Mouse (Mus musculus): ENCODE results near the gene Enoph1.

The Enoph1 gene

DNA sequence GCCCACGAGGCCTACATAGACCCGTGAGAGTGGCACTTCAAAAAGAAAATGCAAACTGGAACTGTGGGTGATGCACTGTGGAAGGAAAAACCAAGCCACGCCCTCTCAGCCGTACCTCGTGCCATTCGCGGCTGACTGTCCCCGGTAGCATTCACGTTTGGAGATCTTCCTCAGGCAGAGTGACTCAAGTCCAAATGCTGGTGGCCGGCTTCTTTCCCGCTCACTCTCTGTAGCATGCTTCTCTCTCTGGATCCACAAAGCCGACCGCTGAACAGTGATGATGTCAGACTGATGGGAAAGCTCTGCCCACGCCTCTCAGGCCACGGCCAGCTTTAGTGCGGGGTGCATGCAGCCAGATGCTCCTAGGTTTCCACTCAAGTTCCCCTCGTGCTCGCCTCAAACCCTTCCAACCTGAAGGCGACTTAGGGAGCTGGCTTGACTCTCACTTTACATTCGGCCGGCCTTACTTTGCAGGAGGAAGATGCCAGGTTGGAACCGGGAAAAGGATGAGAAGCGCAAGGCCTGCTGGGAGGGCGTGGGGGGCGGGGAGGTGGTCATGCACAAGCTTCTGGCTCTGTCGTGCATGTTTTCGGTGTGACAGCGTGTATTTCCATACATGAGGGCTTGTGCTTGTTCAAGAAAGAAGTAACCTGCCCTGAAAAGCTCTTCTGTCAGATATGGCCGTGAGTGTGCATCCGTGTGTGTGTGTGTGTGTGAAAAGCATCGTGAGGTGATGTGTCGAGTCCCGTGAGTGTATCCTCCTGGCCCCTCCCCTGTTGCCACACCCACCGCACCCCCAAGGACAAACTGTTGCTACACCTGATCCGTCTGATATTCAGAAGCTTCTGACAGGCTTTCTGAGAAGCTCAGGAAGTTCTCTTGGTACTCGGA is 39.5 kb downstream of the Enoph1 start:
- DNase-seq (ENCODE audit: low spot score), result no peak

DNA sequence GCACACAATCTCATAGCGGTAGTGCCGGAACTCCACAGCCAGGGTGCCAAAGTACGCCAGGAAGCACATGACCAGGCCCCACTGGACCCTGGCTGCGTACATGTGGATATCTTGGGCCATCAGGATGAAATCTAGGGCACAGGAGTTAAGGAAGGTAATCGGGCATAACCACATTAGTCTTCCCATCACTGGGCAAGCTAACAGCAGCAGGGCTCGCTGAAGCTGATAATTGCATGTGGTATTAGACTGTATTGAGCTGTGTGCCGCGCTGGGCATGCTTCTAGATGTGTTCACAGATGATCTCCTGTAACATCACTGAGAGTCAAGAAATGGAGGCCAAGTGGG is 40.1 kb downstream of the Enoph1 start:
- no peak for DNase-seq (ENCODE audit: low spot score)

DNA sequence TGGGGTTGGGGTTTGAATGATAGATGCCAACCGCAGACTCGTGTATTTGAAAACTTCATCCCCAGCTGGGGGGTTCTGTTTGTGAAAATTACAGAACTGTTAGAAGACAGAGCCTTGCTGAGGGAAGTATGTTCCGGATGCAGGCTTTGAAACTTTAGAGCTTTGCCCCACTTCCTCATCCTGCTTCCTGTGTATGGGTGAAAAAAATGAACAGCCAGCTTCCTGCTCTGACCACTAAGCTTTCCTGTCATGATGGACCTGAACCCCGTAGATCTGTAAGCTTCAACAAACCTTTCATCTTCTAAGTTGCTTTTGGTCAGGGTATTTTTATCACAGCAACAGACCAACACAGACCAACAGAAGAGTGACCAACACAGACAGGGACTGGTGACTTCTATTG is 42.2 kb downstream of the Enoph1 start:
- no peak for DNase-seq (ENCODE audit: low spot score)

DNA sequence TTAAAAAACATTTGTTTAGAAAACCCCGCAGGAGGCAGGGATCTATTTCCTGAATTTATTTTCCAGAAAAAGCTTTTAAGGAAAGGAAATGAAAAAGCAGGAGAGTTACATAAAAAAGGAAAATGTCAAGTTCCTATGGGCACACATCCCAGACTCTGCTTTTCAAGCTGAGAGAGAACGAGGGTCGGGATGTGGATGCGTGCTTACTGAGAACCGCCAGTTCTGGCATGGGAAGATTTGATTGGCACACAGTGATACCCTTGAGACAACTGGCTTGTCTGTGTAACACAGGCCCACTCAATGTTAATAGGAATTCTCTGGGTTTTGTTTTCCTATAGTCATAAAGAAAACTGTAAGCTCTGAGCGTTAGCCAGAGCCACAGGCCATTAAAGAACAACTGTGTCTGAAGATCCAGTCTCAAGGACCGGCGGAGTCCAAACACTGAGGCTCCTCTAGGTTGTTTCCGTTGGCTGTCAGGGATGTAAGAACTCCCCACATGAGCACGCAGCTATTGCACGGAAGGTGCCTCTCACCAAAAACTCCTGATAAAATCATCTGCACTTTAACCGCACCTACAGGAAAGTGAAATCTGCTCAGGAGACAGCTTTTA is 44.3 kb downstream of the Enoph1 start:
- DNase-seq (ENCODE audit: low spot score), result no peak

DNA sequence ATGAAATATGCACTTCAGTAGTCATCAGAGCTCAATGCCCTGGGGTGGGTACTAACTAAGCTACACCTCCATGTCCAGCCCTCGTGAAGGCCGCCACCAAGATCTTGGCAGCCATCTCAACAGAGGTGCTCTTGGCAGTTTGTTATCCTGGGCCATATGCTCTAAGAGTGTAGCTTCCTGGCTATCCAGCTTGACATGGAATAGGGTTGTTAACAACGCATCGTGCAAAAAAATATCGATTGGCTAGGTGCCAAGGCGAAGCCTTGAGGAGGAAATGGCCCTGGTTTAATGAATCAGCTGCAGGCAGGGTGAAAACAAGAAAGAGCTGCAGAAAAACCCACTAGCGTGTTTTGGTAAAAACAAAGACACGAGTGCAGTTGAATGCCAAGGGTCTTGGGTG is 45.3 kb downstream of the Enoph1 start:
- no peak for DNase-seq (ENCODE audit: low spot score)

DNA sequence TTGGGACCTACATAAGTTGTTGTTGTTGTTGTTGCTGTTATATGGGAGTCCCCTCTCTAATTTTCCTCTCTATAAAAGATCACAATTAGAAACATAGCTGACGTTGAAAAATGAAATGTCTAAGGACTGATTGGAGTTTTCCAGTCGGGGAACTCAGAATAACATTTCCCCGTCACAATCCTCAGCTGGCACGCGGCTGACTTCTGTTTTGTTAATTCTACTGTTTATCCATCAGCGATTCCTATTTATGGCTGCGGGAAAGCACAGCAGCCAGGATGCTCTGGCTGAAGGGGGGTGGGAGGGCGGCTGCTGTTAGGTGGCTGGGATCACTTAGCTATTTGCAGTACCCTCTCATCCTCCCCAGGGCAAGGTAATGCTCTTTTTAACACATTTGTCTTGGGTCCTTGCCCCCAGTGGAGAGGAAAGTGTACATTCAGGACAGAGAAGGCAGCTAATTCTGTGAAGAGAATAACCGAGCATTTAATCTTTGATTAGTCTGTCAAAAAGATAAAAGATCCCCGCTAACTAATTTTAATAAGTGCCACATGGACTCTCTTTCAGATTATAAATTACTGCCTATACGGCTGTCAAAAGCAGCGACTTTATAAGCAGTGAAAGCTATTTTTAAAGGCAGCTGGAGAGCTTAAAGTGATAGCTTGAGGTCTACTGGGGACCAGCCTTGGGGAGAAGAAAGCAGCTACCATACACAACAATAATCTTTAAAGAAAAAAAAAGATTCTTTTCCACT is 50.9 kb downstream of the Enoph1 start:
- DNase-seq (ENCODE audit: low spot score), result no peak

DNA sequence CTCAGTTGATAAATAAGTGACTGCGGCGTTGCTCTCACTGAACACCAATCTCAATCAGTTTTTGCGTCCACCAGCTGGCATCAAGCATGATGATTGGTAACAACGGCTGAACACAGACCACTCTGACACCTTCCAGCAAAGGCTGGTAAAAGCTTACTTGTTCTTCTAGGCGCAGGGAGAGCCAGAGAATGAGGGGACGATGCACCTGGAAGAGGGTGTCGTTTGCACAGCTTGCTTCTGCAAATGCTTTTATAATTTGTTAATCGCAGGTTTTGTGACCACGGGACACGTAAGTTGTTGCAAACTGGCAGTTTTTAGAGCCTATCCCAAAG is 51.4 kb downstream of the Enoph1 start:
- DNase-seq (ENCODE audit: low spot score), result no peak

DNA sequence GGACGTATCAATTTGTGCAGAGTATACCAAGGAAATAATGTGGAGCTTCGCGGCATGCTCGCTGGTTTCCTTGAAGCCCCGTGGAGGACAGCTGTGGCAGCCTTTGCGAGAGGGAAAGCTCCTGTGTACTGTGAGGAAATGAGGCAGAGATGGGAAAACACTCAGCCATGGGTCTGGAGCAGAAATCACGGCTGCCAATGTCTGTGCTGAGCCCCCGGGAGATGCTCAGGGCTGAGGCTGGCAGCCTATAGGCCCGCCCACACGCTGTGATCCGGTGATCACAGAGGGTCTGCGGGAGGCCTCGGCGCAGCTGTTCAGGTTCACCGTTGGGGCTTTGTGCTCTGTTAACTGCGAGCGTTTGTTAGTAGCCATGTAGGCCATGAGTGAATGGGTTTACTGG is 51.8 kb downstream of the Enoph1 start:
- no peak for DNase-seq (ENCODE audit: low spot score)

DNA sequence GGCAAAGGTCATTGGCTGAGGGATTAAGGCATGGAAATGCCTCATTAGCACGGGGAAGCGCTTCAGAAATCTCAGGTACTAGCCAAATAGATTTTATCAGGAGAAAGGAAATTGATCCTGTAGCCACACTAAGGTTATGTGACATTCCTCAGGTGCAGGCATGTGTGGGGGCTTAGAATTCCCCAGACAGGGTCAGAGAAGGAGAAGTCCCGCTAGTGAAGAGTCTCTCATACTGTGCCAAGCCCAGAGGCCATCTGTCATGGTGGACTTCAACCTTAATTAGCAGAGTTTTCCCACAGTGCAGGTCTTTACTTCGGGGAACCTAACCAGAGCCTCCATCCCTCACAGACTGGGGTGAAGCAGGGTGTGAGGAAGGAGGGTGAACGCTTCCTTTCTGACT is 57.2 kb downstream of the Enoph1 start:
- no peak for DNase-seq (ENCODE audit: low spot score)

DNA sequence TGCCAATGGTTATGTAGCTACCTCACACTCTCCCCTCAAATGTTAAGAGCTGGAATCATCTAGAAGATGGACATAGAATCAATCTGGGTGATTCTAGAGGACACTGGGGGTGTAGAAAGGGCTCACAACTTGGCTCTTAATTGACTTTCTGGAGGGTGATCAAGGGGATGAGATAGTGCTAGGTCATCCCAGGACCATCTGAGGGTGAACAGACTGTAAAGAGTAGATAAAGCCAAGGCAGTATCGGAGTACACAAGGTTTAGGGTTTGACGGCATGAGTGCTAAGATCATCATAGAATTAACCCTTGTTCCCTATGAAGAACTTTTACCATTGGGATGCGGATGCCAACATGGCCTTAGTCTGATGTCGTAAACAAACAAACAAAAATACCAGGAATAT is 58.2 kb downstream of the Enoph1 start:
- no peak for DNase-seq (ENCODE audit: low spot score)

DNA sequence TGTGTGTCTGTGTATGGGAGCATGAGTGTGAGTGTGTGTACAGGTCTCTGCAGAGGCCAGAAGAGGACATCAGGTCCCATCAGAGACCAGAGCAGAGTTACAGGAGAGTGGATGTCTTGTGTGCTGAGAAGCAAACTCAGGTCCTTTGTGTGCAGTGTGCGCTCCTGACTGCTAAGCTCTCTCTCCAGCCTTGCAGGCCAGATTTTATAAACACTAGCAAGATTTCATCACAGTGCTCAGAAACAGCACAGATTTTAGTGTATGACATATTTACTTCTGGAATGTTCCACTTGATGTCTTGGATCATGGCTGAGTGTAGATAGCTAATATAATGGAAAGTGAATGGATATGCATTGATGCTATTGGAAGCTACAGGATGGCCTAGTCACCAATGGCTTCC is 62.6 kb downstream of the Enoph1 start:
- DNase-seq (ENCODE audit: low spot score), result no peak

DNA sequence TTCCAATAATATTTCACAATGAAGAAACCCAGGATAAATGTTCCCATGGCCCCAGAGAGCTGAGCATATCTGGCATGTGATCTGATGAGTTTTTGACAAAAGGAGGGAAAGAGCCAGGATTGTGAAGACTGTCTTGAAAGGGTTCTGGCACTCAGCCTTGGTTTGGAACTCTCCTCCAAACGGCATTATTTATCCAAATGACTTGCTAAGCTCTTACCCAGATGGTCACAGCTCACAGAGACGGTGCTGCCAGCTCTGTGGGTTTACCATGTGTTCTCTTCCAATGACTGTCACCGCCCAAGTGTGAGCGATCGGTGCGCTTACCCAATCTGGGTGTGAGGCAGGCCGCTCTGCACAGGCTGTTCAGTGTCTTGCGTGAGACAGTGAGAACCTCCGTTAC is 69.1 kb downstream of the Enoph1 start:
- DNase-seq (ENCODE audit: low spot score), result no peak

DNA sequence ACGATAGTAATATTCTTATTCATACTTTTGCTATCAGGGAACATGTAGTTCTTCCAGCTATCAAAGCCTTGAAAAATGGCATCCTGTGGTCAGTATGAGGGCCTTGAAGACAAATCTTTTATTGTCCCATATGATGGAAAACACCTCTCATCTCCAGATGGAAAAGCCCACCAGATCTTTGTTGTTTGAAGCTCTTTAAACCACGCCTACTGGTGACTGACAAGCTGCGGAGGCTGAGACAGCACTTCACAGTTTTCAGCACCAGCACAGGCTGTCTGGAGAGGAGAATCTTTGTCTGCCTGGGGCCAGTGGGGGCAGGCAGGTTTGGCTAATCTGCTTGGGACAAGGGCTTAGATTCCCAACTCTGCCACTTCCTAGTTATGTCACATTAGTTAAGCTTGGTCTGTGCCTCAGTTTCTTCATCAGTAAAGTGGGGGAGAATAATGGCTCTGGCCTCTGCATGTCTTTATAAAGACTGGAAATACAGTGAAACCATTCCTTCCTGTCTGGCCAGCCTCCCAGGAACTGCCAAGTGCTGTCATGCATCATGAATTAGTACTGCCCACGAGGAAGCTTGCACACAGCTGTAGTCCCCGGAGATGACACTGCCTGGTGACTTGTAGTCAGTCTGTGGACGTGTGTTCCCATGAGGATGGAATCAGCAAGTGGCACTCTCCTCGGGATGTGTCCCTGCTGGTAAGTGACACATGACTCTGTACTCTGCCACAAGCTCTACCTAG is 69.9 kb downstream of the Enoph1 start:
- no peak for DNase-seq (ENCODE audit: low spot score)

DNA sequence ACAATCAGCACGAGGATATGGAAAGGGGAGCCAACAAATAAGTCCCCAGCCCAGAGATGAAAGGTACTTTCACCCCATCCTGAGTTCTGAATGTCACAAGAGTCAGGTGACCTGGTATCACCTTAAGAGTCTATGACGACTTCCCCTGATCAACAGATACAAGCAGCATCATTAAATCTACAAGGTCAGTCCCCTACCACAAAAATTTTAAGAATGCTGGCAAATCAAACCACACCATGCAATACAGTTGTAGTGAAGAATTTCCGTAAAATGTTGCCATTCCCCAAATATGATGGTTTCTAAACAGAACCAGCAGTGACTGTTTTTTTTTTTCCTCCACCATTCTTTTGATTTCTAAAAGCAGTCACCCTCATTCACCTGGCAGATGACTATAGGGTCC is 70.8 kb downstream of the Enoph1 start:
- no peak for DNase-seq (ENCODE audit: low spot score)

DNA sequence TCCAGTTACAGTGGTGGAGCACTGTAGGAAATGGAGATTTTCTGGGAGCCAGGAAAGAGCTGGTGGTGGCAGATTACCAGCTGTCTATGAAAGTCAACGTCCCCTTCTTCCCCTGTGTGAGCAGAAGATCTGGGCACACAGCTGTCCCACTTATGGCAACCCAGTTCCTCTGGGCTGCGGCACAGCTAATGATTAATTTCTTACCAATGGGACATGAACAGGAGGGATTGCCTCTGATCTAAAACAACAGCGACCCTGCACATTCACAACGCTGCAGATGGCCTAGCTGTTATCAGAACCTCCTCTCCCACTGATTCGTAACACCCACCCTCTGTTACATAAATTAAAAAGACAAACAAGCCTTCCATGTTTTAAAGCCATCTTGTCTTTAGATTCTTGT is 73.6 kb downstream of the Enoph1 start:
- no peak for DNase-seq (ENCODE audit: low spot score)

Data from ovary, postnatal 14 days (tissue).